In genomic region chr11:101733596-101733995, GRCm38 (mm10) we compare ENCODE assay signal across 7 mouse cellular contexts. TPM values are rescaled to one million over a fixed set of nuclear protein-coding genes. Genes with fewer than 3 reads are reported as not detected.
DNase-seq lines count a peak whose midpoint lies in the region; ATAC-seq and TF ChIP-seq lines count a peak whose summit lies in the region.

No protein-coding gene starts in this region.

- no peak for DNase-seq in spleen, adult 2 months (ENCODE audit: low read depth in 1 of 2, low spot score in 2 of 2)
- DNase-seq in spleen, adult 18-20 months: no peak
- DNase-seq in limb, embryonic 14.5 days (ENCODE audit: low spot score): no peak
- DNase-seq in stomach, postnatal 0 days (ENCODE audit: low spot score): no peak

- 26% methylated on average over 9 of the region's 9 CpGs for WGBS in spleen, adult 2 months
- 23% methylated on average over 9 of the region's 9 CpGs for WGBS in embryonic facial prominence, embryonic 15.5 days
- 30% methylated on average over 9 of the region's 9 CpGs for WGBS in limb, embryonic 14.5 days
- WGBS in stomach, postnatal 0 days: 26% methylated on average over 9 of the region's 9 CpGs

- H3K27me3 ChIP-seq in spleen, adult 2 months (ENCODE audit: control insufficient read depth, insufficient read depth, low read length): no peaks in the 10 kb centered on the region; the same call in 1 of the 2 replicates
- no peaks in the 10 kb centered on the region for H3K27me3 ChIP-seq in embryonic facial prominence, embryonic 15.5 days
- H3K27me3 ChIP-seq in limb, embryonic 14.5 days (ENCODE audit: control insufficient read depth, insufficient read depth, low read length): no peaks in the 10 kb centered on the region
- H3K27me3 ChIP-seq in stomach, postnatal 0 days (ENCODE audit: control insufficient read depth, insufficient read depth, low read length): no peaks in the 10 kb centered on the region

- H3K27ac ChIP-seq in spleen, adult 2 months (ENCODE audit: insufficient read depth, low read length): no peak overlapping the region
- no peak overlapping the region for H3K27ac ChIP-seq in embryonic facial prominence, embryonic 15.5 days (replicated peaks)
- H3K27ac ChIP-seq in limb, embryonic 14.5 days (replicated peaks; ENCODE audit: low read depth, low read length): no peak overlapping the region
- peak overlapping the region; percentile 78; the same call in 1 of the 2 replicates for H3K27ac ChIP-seq in stomach, postnatal 0 days (replicated peaks)

- peak overlapping the region; percentile 72 for H3K4me2 ChIP-seq in embryonic facial prominence, embryonic 15.5 days (replicated peaks)
- peak overlapping the region; percentile 79 for H3K4me2 ChIP-seq in limb, embryonic 14.5 days (replicated peaks; ENCODE audit: low read depth, low read length, severe bottlenecking)
- peak overlapping the region; percentile 66 for H3K4me2 ChIP-seq in stomach, postnatal 0 days (replicated peaks; ENCODE audit: low read depth)

- TF ChIP-seq CTCF in spleen, adult 2 months (IDR thresholded peaks at IDR 0.05; ENCODE audit: extremely low read depth, insufficient read depth, insufficient read length, insufficient replicate concordance): no peak
- TF ChIP-seq CTCF in stomach, postnatal 0 days (IDR thresholded peaks at IDR 0.05; ENCODE audit: low read depth): no peak

- H3K9ac ChIP-seq in embryonic facial prominence, embryonic 15.5 days: peak overlapping the region; percentile 77
- peak overlapping the region; percentile 82 for H3K9ac ChIP-seq in limb, embryonic 14.5 days (ENCODE audit: low read depth, low read length, severe bottlenecking)
- H3K9ac ChIP-seq in stomach, postnatal 0 days (ENCODE audit: low read length): peak overlapping the region; percentile 77

- peaks cover 20% of the 10 kb centered on the region for H3K36me3 ChIP-seq in spleen, adult 2 months (ENCODE audit: control insufficient read depth, insufficient read depth, low read length)
- H3K36me3 ChIP-seq in embryonic facial prominence, embryonic 15.5 days: peaks cover 37% of the 10 kb centered on the region
- peaks cover 36% of the 10 kb centered on the region for H3K36me3 ChIP-seq in limb, embryonic 14.5 days (ENCODE audit: control insufficient read depth, insufficient read depth, low read length)
- peaks cover 14% of the 10 kb centered on the region for H3K36me3 ChIP-seq in stomach, postnatal 0 days (ENCODE audit: control insufficient read depth, insufficient read depth, low read length)

- H3K4me3 ChIP-seq in spleen, adult 2 months (ENCODE audit: extremely low read depth, insufficient read depth, insufficient read length): peak overlapping the region; percentile 89
- peak overlapping the region; percentile 87 for H3K4me3 ChIP-seq in embryonic facial prominence, embryonic 15.5 days (replicated peaks)
- peak overlapping the region; percentile 83 for H3K4me3 ChIP-seq in limb, embryonic 14.5 days (replicated peaks; ENCODE audit: low read length)
- peak overlapping the region; percentile 78 for H3K4me3 ChIP-seq in stomach, postnatal 0 days (ENCODE audit: low read depth, low read length)

- no peak for TF ChIP-seq POLR2A in spleen, adult 2 months (IDR thresholded peaks at IDR 0.05; ENCODE audit: low read depth, low read length)
- no peak for TF ChIP-seq POLR2A in limb, embryonic 14.5 days (IDR thresholded peaks at IDR 0.05; ENCODE audit: borderline replicate concordance, extremely low read depth, insufficient read depth, insufficient read length)

- H3K4me1 ChIP-seq in spleen, adult 2 months (ENCODE audit: control insufficient read depth, insufficient read depth, insufficient read length): no peaks in the 10 kb centered on the region
- peaks cover 8% of the 10 kb centered on the region; the same call in 1 of the 2 replicates for H3K4me1 ChIP-seq in embryonic facial prominence, embryonic 15.5 days
- peaks cover 4% of the 10 kb centered on the region for H3K4me1 ChIP-seq in limb, embryonic 14.5 days (ENCODE audit: control insufficient read depth, insufficient read depth, low read length)
- H3K4me1 ChIP-seq in stomach, postnatal 0 days (replicated peaks; ENCODE audit: control insufficient read depth, insufficient read depth): 0 out of 2 replicates have a peak, but pooled peaks cover 3% of the 10 kb centered on the region

- TF ChIP-seq EP300 in stomach, postnatal 0 days (optimal IDR thresholded peaks at IDR 0.05): no peak

- no peaks in the 10 kb centered on the region for H3K9me3 ChIP-seq in embryonic facial prominence, embryonic 15.5 days (replicated peaks)
- no peaks in the 10 kb centered on the region for H3K9me3 ChIP-seq in limb, embryonic 14.5 days (ENCODE audit: control insufficient read depth, low read length)
- no peaks in the 10 kb centered on the region for H3K9me3 ChIP-seq in stomach, postnatal 0 days (ENCODE audit: control insufficient read depth, low read length)

- ATAC-seq in embryonic facial prominence, embryonic 15.5 days (ENCODE audit: insufficient number of reproducible peaks, low FRiP score, low TSS enrichment, low read depth): no peak
- ATAC-seq in limb, embryonic 14.5 days (ENCODE audit: low FRiP score, low read depth): no peak
- ATAC-seq in stomach, postnatal 0 days (ENCODE audit: low FRiP score, low TSS enrichment): no peak
- no peak for ATAC-seq in inflammation-experienced regulatory T-cells, adult 6 months
- ATAC-seq in activated CD4-positive, CD25-positive, alpha-beta regulatory T cell, adult 4 months: no peak

RNA-seq across cellular contexts. Expression of gene Dhx8, which starts 0.9 kb away (rescaled TPM):
- 11.2 and 12.4 TPM in 2 replicates for polyA plus RNA-seq in spleen, adult 2 months (2012; rRNA removed)
- polyA plus RNA-seq in embryonic facial prominence, embryonic 15.5 days (2015; fragmentation: Nextera tagmentation; extraction: Ambion mirVana): 32.4 and 36.4 TPM in 2 replicates
- polyA plus RNA-seq in limb, embryonic 14.5 days (2012; rRNA removed): 25.0 and 27.0 TPM in 2 replicates
- polyA plus RNA-seq in limb, embryonic 14.5 days (2014; fragmentation: Nextera tagmentation; extraction: Ambion mirVana): 29.2 and 33.7 TPM in 2 replicates
- polyA plus RNA-seq in stomach, postnatal 0 days (2015; fragmentation: Nextera tagmentation; extraction: Ambion mirVana): 12.6 and 12.8 TPM in 2 replicates
- 10 to 100 TPM; 29.2 to 33.5 (median 29.4) TPM for polyA plus RNA-seq in inflammation-experienced regulatory T-cells, adult 6 months (2017; shearing (Covaris generic))
- polyA plus RNA-seq in activated CD4-positive, CD25-positive, alpha-beta regulatory T cell, adult 4 months (2017; shearing (Covaris generic)): 10 to 100 TPM; 23.6 to 25.5 TPM

RNA-seq across cellular contexts. Expression of gene Etv4, which starts 51.6 kb away (rescaled TPM):
- 0.16 and 0.34 TPM in 2 replicates for polyA plus RNA-seq in spleen, adult 2 months (2012; rRNA removed)
- polyA plus RNA-seq in embryonic facial prominence, embryonic 15.5 days (2015; fragmentation: Nextera tagmentation; extraction: Ambion mirVana): 11.1 and 15.1 TPM in 2 replicates
- 24.2 and 31.6 TPM in 2 replicates for polyA plus RNA-seq in limb, embryonic 14.5 days (2012; rRNA removed)
- 9.4 and 11.7 TPM in 2 replicates for polyA plus RNA-seq in limb, embryonic 14.5 days (2014; fragmentation: Nextera tagmentation; extraction: Ambion mirVana)
- 1.8 and 2.0 TPM in 2 replicates for polyA plus RNA-seq in stomach, postnatal 0 days (2015; fragmentation: Nextera tagmentation; extraction: Ambion mirVana)
- under 1 TPM in 1 of 3 experiments, not detected in 2; 0.43 TPM for polyA plus RNA-seq in inflammation-experienced regulatory T-cells, adult 6 months (2017; shearing (Covaris generic))
- polyA plus RNA-seq in activated CD4-positive, CD25-positive, alpha-beta regulatory T cell, adult 4 months (2017; shearing (Covaris generic)): 1 to 10 TPM in 1 of 2 experiments, not detected in 1; 1.0 TPM
